Mouse (Mus musculus): ENCODE measurements around the gene Gtf3c3. TPM values are rescaled to one million over a fixed set of nuclear protein-coding genes. Genes with fewer than 3 reads are reported as not detected.

Gene Gtf3c3
- total RNA-seq, 2 experiments from 2014 or later, result 8.3 to 9.5 TPM

Other genes with a start within 250 kb of the Gtf3c3 start
- 1 to 10 TPM; 4.4 to 5.5 TPM for gene Hecw2, start 243.8 kb downstream of the Gtf3c3 start, total RNA-seq (2021)
- under 1 TPM in 1 of 2 experiments, not detected in 1; 0.23 TPM for gene Ccdc150, start 188.3 kb downstream of the Gtf3c3 start, total RNA-seq (2021)
- 1 to 10 TPM; 1.9 to 2.6 TPM for gene Pgap1, start 118.7 kb upstream of the Gtf3c3 start, total RNA-seq (2021)

Data from gastrocnemius, adult 18-20 months (tissue).